Mouse (Mus musculus) heart, adult 18-20 months (tissue): Measurements from ENCODE around the gene Asap2. TPM values are rescaled to one million over a fixed set of nuclear protein-coding genes. Genes with fewer than 3 reads are reported as not detected.

Experiments used
- DNase-seq, 2 experiments: peaks; one replicate each; pipeline ENCODE4 v3.0.0; 2021 to 2022; ENCODE audit warnings: mixed read lengths in 1 of 2
- total RNA-seq, 2 experiments: library from RNA; stranded (reverse); gene quantifications; 2 replicates each; pipeline ENCODE4 v1.2.3; 2021

Asap2 gene
- total RNA-seq, 2 experiments from 2014 or later: 9.5 to 9.8 TPM

- no peak for DNase-seq
These were observed 275.2 kb downstream of the Asap2 start for GRCm38 (mm10) chr12:21265501-21265900.

DNA sequence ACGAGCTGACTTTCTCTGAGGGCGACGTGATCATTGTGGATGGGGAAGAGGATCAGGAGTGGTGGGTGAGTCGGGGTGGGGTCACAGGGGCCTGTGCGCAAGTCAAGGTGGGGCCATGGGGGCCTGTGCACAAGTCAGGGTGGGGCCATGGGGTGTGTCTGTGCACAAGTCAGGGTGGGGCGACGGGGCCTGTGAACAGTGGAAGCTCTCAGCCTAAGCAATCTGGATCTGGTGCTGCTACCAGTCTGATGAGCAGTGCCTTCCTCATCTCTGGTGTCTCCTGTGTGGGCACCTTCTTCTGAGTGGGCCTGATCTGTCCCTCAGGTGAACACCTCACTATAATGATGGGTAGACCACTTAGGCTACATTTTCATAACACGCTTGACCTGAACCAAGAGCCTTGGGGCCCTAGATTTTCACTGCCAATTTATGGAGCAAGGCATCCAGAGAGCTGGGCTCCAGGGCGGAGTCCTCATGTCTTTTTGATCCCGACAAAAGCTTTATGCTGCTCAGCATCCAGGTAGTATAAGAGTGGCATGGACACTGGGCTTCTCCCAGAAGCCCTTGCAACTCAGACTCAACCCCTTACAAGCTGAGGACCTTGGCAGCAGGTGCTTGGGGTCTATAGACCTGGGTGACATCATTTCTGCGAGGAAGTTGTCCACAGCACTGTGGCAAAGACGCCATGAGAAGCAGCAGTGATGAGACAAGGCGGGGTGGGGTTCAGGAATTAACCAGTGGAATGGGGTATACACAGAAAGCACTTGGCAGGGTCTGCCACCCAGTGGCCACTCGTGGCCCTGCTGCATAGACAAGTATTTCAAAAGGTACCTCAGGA, 275.9 kb downstream of the Asap2 start:
- peak; percentile 60 to 73 for DNase-seq

- DNase-seq: no peak
These were observed 276.5 kb downstream of the Asap2 start for GRCm38 (mm10) chr12:21266784-21267098.

DNA sequence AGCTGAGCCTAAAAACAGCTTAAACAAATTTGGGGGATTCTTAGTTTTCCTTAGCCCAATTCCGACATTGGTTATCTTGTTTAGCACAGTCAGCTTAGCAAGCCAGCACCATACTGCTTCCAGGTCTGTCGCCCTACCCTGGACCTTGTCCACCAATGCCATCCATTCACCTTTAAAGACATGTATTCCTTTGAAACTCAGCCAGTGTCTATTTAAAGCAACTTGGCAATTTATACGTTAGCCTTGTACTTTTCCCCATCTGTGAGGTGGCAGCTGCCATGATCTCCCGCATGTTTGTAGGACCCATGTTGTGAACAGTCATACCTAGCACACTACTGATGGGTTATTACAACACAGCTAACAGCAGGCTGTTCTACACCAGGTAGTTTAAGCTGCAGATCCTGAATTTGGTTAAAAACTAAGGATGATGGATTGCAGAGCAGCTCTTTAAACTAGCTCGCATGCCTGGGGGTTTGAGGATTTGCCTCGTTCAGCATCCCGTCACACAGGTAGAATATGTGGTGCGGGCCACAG, 277.9 kb downstream of the Asap2 start:
- no peak for DNase-seq

GRCm38 (mm10) chr12:21274446-21274845, 284.2 kb downstream of the Asap2 start:
- no peak for DNase-seq

DNA sequence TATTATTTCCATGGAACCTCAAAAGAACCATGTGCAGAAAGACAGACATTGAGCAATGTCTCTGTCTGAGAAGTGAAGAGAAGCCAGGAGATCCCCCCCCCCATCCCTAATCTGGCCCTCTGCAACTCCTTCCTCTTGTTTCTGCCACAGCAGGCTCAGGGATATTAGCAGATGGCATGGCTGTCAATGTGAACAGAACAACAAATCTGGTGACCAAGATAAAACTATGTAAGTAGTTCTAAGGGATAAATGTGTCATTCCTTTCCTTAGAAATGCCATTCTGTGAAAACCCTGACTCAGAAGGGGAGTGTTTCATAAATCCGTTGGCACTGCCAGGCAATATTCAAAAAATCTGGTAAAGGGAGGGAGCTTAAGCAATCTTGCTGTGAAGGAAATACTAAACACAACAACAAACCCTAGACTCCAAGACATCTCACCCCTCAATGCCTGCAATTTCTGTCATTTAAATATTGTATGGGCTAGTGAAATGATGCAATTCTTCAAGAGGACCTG, 287.1 kb downstream of the Asap2 start:
- DNase-seq: no peak

DNA sequence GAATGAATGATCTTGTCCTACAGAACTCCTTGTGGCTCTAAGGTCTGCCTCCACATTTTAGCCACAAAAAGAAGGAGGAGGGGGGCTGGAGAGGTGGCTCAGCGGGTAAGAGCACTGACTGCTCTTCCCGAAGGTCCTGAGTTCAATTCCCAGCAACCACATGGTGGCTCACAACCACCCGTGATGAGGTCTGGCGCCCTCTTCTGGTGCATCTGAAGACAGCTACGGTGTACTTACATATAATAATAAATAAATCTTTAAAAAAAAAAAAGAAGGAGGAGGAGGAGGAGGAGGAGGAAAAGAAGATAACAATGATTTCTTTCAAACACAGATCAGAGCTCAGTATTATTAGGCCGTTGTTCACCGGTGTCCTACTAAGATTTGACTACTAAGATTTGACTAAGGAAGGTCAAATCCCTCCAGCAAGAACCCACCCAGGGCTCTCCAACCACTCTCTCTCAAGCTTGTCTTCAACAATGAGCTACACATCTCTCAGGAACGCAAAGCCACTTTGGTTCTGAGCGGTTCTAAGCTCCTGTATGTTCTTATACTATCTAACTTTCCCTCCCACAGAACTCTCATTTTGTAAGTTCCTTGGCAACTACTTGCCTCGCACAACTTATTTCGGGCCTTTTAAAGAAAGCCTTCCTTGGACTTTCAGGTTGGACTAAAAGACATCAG, 294.6 kb downstream of the Asap2 start, which contains the start of gene Cpsf3:
Gene Cpsf3 (plus strand): TSS at position 631 of the 681 bp plus-strand sequence.
- DNase-seq: no peak

GRCm38 (mm10) chr12:21285508-21286242, 295.4 kb downstream of the Asap2 start:
- DNase-seq: no peak

- DNase-seq: peak; percentile 99
These were observed 296.0 kb downstream of the Asap2 start, which contains the start of gene Itgb1bp1 for GRCm38 (mm10) chr12:21286243-21286622. TSS of gene Itgb1bp1 (minus strand) at chr12:21286284.

DNA sequence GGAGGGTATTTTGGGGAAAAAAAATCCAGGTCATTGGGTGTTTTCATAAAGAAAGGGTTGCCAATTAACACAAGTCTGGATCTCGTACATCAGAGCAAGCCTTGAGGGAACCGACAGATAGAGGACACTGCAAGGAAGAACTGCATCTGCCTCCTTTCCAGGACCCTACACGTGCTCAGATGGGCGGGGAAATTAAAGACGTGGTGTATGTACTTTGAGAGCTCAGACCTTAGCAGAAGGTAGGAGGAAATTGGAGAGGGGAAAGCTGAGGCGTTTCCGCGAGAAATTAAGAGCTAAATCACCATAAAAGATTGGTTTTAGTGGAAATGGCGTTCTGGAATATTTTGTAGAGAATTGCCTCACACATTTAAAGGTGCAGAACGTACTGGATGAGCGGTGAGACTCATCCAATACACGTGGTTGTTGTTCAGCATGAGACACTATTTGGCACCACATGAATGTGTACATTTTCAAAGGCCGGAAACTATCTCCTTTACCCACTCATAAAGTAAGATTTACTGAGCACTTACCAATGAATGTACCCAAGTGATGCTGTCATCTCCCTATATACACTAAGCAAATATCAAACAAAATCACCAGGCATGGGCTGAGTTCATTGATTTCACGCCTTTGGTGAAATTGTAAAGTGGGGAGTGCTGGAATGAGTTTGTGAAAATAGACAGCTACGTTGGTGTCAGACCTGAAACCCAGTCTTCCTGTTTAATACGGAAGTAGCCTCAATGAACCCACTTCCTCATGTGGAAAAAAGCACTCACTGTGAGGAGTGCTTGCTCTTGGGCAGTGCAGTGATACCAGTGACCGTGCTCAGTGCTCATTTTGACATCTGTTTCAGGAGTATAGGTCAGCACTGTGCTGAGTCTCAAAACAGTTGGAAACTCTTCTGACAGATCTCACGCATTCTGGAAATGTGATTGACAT, 296.7 kb downstream of the Asap2 start:
- DNase-seq: peak; percentile 24 to 25

GRCm38 (mm10) chr12:21288716-21289395, 298.6 kb downstream of the Asap2 start:
- DNase-seq: no peak

GRCm38 (mm10) chr12:21289651-21290050, 299.4 kb downstream of the Asap2 start:
- DNase-seq: no peak

DNA sequence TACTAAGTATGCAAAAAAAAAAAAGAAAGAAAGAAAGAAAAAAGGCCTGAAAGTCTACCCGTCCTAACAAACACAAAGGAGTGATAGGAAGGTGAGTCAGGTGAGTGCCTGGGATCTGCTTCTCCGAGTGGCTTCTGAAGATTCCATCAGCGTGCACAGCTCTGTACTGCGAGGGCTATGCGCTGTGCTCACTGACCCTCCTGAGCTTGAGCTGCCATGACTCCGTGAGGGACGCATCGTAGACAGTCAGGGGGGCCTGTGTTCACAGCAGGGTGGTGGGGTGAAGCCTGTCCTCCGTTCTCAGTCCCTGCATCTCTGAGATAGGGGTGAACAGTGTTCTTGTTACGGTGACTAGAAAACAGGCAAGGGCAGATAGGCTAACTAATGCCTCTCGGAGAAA, 308.6 kb downstream of the Asap2 start:
- DNase-seq: no peak

GRCm38 (mm10) chr12:21301324-21301723, 311.1 kb downstream of the Asap2 start:
- DNase-seq: peak; percentile 48 to 57

GRCm38 (mm10) chr12:21301932-21302331, 311.7 kb downstream of the Asap2 start:
- DNase-seq: no peak

GRCm38 (mm10) chr12:21302361-21302783, 312.1 kb downstream of the Asap2 start:
- no peak for DNase-seq

DNA sequence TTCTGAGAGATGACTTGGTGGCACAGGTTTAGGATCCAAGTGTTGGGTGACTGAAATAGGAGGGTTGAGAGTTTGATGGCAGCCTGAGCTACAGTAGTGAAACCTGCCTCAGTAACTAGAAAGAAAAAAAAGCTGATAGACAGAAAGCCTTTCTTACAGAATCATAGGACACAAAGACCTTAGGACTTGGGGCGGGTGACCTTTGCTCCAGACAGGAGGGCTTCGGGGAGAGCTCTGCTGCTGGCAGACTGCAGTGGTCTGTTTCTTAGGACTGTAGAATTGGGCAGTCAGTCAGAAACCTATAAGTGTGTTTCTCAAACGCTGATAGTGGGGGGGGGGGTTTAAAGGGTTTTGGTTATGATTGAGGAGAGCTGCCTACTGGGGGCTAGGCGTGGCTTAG, 315.5 kb downstream of the Asap2 start:
- no peak for DNase-seq

GRCm38 (mm10) chr12:21306721-21307120, 316.5 kb downstream of the Asap2 start:
- DNase-seq: no peak

- no peak for DNase-seq
These were observed 321.9 kb downstream of the Asap2 start for GRCm38 (mm10) chr12:21312201-21312600.
